Mouse (Mus musculus) cerebellum, postnatal 25 days (tissue): Measurements from ENCODE around the gene Cerkl.

ENCODE experiments used
- DNase-seq, 2 experiments: peaks; one replicate each; pipeline ENCODE4 v3.0.0; 2021; ENCODE audit warnings: mixed read lengths in 2 of 2

The Cerkl gene

DNA sequence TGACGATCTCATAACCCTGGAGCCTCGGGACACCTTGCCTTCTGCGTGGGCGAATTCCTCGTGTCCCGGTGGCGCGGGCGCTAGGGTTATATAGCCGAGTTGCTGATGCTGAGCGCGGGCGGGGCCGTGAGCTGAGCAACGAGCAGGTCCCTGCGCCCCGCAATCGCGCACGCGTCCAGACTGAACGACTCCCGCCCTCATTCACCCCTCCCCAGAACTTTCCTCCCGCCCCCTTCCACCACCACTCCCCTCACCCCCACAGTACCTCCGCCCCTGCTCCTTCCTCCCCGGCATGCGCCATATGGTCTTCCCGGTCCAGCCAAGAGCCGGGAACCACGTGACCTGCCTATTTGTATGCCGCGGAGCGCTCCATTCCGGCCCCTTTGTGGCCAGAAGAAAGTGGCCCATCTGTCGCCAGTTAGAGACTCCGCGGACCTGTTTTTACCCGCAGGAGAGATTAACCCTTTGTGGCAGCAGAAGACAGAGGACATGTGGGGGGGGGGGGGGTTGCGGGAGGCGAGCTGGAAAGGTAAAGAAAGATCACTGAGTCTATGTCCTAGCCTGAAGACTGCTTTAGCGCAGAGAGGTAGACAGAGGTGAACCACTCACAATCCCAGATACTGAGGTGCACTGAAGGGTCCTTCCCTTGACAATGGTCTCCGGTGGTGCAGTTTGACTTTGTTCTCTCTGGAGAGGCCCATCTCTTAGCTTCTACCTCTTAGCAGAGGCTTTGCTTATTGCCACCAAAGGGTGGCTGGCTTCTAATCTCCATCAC is at the start of gene Cerkl, which contains the start of gene Neurod1:
Cerkl (minus strand) TSS at position 211 of the 775 bp plus-strand sequence.
Neurod1 (minus strand) TSS at position 177 of the 775 bp plus-strand sequence.
- peak; percentile 98 for DNase-seq

DNA sequence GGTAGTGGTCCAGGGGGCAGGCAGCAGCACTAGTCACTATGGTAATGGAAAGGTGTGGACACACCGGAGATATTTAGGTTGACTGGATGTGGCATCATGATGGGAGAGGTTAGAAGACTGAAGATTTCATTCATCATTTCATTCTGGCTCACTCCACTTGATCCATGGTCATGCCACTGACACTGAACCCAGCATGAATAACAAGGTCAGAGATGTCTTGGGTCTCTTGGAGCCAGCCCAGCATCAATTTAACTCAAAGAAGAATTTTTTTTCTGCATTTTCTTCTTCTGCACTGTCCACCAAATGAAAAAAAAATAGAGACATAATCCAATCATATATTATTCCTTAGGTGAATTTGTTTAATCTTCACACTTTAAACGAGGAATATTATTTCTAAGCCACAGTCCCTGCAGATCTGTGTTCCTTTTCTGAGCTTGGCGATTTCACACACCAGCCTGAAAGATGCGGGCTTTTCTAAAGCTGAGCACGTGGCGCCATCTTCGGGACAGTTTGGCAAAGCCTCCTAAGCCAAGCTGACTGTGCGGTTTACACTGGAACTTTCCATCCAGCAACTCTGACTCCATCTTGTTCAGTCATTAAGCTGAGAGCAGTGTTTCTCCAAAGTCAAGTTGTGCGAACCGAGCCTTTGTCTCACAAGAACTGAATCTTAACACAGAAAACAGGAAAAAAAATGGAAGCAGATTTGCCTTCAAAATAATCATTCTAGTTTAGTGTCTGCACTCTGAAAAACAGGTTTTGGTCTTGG is 42.6 kb upstream of the Cerkl start:
- peak; percentile 88 to 93 for DNase-seq

DNA sequence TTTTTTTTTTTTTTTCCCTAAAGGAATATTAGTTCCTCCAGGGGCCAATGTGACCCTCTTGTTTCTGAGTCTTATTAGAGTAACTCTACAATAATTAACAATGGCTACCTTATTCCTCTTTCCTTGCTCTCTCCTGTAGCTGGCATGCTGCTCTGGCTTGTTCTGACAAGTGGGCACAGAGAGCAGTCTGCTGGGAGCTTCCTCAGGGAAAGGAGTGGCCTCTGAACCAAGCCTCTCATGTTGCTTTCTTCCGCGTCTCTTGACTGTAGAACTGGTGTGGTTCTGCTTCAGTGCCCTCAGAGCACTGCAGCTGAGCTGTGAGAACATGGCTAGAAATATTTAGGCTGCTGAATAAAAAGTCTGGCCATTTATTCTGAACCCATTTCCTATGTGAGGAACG is 28.5 kb upstream of the Cerkl start:
- no peak for DNase-seq

DNA sequence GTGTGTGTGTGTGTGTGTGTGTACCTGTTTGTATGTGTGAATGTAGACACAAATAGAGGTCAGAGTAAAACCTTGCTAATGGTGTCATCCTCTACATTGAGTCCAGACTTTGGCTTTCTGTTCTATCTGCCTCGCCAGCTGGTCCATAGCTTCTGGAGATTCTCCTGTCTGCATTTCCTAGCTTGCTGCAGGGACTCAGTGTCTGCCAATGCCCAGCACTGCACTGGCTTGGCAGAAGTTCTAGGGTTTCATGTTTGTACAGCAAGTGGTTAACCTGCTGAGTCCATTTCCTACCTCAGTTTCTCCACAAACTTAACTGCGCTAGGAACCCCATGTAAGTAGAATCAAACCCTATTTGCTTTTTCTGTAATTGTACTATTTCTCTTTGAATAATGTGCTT is 25.9 kb upstream of the Cerkl start:
- DNase-seq = peak; percentile 60 to 73

- DNase-seq = peak; percentile 21 to 48
Observed at GRCm38 (mm10) chr2:79462411-79462810, 5.8 kb upstream of the Cerkl start.

GRCm38 (mm10) chr2:79461861-79462260 is 5.3 kb upstream of the Cerkl start:
- peak; percentile 79 to 84 for DNase-seq

GRCm38 (mm10) chr2:79460586-79460985 is 4.0 kb upstream of the Cerkl start:
- DNase-seq = peak in 1 of 2 experiments; percentile 25

- DNase-seq = peak; percentile 46 to 67
Observed at GRCm38 (mm10) chr2:79460107-79460506, 3.5 kb upstream of the Cerkl start.

DNA sequence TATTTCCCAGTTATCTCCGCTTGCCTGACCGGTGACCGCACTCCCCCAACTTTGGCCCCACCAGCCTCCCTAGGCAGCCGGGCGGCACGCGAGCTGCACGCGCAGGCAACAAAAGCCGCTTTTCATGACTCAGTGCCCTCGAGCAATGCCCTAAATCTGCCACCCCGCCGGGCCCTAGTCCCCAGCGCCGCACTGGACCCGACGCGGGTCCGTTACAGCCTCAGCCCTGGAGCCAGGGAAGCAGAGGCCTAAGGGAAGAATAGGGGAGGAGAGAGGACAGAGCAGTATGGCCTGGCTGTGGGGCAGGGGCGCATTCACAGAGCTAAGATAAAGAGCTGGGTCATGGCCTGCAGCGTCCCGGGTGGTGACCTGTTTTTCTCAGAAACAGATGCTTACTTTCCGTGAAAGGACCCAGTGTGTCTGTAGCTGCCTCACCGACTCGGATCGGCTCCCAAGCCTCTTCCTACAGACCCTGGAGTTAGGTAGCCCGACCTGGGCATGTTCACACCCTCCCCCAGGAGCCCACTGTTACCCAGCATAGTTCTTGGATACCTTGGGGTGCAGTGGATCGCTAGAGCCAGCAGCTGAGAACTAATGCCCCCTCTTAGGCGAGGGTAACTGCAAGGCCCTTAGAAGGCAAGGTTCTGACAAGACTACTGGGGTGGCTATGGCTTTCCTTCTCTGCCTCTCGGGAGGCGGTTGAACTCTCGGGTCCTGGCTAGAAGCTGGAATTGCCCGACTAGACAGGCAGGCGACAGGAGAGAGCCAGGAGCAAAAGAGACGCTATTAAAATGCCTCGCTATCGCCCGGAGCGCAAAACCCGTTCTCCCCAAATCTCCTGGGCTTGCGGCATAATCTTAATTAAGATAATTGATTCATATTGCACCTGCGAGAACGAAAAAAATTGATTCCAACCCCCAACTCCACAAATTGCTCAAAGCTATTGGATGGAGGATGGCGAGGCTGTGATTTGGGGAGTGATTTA is 2.8 kb upstream of the Cerkl start:
- DNase-seq = peak; percentile 79 to 86

DNA sequence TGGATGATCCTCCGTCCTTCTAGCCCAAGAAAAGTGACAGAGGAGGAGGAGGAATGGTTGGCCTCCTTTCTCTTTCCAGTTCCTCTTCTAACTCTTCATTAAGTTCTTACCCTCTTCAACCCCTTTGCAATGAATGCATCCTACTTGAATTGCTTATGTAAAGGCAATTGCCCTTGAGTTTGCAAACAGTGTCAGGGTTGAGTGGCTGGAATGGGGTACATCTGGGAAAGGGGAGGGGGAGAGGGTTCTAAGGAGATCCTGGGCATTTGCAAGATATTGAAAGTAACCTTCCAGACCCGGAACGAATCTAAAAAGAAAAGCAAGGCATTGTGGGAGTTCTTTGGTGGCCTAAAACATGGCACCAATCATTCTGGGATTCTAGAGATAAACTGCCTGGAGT is 1.3 kb upstream of the Cerkl start:
- DNase-seq = no peak

GRCm38 (mm10) chr2:79457434-79457833 is 849 bp upstream of the Cerkl start:
- DNase-seq = peak; percentile 43 to 60

GRCm38 (mm10) chr2:79455646-79456045 is 939 bp downstream of the Cerkl start:
- peak; percentile 58 to 62 for DNase-seq

GRCm38 (mm10) chr2:79454786-79455446 is 1.7 kb downstream of the Cerkl start:
- DNase-seq = peak; percentile 85 to 89

DNA sequence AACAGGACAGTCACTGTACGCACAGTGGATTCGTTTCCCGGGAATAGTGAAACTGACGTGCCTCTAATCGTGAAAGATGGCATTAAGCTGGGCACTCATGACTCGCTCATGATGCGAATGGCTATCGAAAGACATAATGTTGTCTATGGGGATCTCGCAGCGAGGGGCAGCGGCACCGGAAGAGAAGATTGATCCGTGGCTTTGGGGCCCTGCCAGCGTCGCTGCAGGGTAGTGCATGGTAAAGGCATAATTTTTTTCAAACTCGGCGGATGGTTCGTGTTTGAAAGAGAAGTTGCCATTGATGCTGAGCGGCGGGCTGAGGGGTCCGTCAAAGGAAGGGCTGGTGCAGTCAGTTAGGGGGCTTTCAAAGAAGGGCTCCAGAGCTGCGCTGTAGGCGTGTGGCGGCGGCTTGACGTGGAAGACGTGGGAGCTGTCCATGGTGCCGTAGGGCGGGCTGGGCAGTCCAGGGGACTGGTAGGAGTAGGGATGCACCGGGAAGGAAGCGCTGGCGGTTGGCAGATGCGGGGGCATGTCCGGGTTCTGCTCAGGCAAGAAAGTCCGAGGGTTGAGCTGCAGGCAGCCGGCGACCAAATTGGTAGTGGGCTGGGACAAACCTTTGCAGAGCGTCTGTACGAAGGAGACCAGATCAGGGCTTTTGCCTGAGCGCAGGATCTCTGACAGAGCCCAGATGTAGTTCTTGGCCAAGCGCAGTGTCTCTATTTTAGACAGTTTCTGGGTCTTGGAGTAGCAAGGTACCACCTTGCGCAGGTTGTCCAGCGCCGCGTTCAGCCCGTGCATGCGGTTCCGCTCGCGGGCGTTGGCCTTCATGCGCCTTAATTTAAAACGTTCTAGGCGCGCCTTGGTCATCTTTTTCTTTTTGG is 2.4 kb downstream of the Cerkl start:
- DNase-seq = peak; percentile 86 to 89

- peak; percentile 24 to 30 for DNase-seq
Observed at GRCm38 (mm10) chr2:79451438-79451837, 5.1 kb downstream of the Cerkl start.

- peak; percentile 12 to 16 for DNase-seq
Observed at GRCm38 (mm10) chr2:79450684-79451394, 5.7 kb downstream of the Cerkl start.

DNA sequence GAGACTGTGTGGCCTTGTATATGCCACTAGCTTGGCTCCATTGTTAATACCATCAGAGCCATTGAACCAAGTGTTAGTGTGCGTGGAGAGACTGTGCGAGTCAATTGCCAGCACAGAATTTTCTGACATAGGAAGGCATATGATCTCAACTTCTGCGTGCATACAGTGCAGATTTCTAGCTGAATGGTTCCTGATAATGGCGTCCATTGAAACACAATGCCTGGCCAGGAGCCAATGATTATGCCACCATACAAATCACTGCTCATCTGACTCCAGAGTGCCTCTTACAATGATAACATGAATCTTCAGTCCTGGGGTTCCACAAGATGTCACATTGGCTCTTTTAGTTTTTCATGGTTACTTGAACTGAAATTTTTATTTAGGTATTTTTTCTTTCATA is 7.2 kb downstream of the Cerkl start:
- DNase-seq = peak; percentile 69 to 75

- peak in 1 of 2 experiments; percentile 6 for DNase-seq
Observed at GRCm38 (mm10) chr2:79447198-79447597, 9.4 kb downstream of the Cerkl start.

GRCm38 (mm10) chr2:79443861-79444620 is 12.5 kb downstream of the Cerkl start:
- peak in 1 of 2 experiments; percentile 40 for DNase-seq
